Mouse (Mus musculus) stomach, postnatal 0 days (tissue): ENCODE results near the gene Tmem35b. TPM values are rescaled to one million over a fixed set of nuclear protein-coding genes. Genes with fewer than 3 reads are reported as not detected.

Experiments used
- ATAC-seq: fragments of 200-750 bp; cut with Nextera tagmentation; 2 replicates; pipeline ENCODE4 v1.8.0; 2017; ENCODE audit not compliant: low FRiP score, low TSS enrichment
- DNase-seq: peaks from one replicate; pipeline ENCODE4 v3.0.0-alpha.2; 2016; ENCODE audit warnings: low spot score
- H3K27ac ChIP-seq: fragments of 300-500 bp; sonication (generic); replicated peaks from 2 replicates; pipeline ENCODE4 v1.5.1; 2014; ENCODE audit warnings: mild to moderate bottlenecking, control low read depth
- H3K27me3 ChIP-seq: fragments of 300-500 bp; sonication (generic); 2 replicates; pipeline ENCODE4 v1.6.1; 2014; ENCODE audit warnings: low read length; ENCODE audit not compliant: control insufficient read depth, insufficient read depth
- H3K36me3 ChIP-seq: fragments of 300-500 bp; sonication (generic); 2 replicates; pipeline ENCODE4 v1.6.1; 2014; ENCODE audit warnings: low read length, mixed read lengths; ENCODE audit not compliant: control insufficient read depth, insufficient read depth
- H3K4me1 ChIP-seq: fragments of 300-500 bp; sonication (generic); replicated peaks from 2 replicates; pipeline ENCODE4 v1.6.1; 2014; ENCODE audit warnings: antibody characterized with exemption; ENCODE audit not compliant: control insufficient read depth, insufficient read depth
- H3K4me2 ChIP-seq: fragments of 300-500 bp; sonication (generic); replicated peaks from 2 replicates; pipeline ENCODE4 v1.6.1; 2014; ENCODE audit warnings: low read depth, mild to moderate bottlenecking, control low read depth, moderate library complexity
- H3K4me3 ChIP-seq: fragments of 300-500 bp; sonication (generic); 2 replicates; pipeline ENCODE4 v1.5.1; 2014; ENCODE audit warnings: low read depth, low read length, control low read depth
- H3K9ac ChIP-seq: fragments of 300-500 bp; sonication (generic); 2 replicates; pipeline ENCODE4 v1.6.1; 2014; ENCODE audit warnings: mild to moderate bottlenecking, low read length, control low read depth, mixed read lengths
- H3K9me3 ChIP-seq: fragments of 300-500 bp; sonication (generic); 2 replicates; pipeline ENCODE4 v1.6.1; 2016; ENCODE audit warnings: low read length; ENCODE audit not compliant: control insufficient read depth
- CTCF ChIP-seq: IDR thresholded peaks from 2 replicates; pipeline ENCODE4 v1.5.1; 2016; ENCODE audit warnings: antibody characterized with exemption, low read depth, mild to moderate bottlenecking, moderate library complexity
- EP300 ChIP-seq: optimal IDR thresholded peaks from 2 replicates; pipeline ENCODE3; 2016; ENCODE audit warnings: antibody characterized with exemption
- WGBS: fragments of 180-500 bp; shearing (Covaris S2); extraction: QIAGEN DNeasy Blood & Tissue Kit; methylation state at CpG from one replicate; pipeline ENCODE4 v1.1.7; 2014; 5-methylcytosine and 5-hydroxymethylcytosine counted together
- polyA plus RNA-seq: library from polyadenylated mRNA; unstranded; fragments of >200 nt; fragmentation: Nextera tagmentation; extraction: Ambion mirVana; gene quantifications from 2 replicates; pipeline ENCODE4 v1.2.1, GENCODE M21; 2015

The Tmem35b gene
- polyA plus RNA-seq, 1 experiment from 2014 or later: 14.5 TPM

GRCm38 (mm10) chr4:127125834-127126463 lies 2.5 kb downstream of the Tmem35b start:
- WGBS: 1% methylated on average over 35 of the region's 35 CpGs
- ATAC-seq: peak; percentile 98

GRCm38 (mm10) chr4:127134687-127135086 lies 11.2 kb downstream of the Tmem35b start:
- Histone ChIP-seq H3K36me3 (no peaks in the 10 kb centered on the region), H3K27me3 (no peaks in the 10 kb centered on the region), H3K9me3 (no peaks in the 10 kb centered on the region), H3K4me1 (no peaks in the 10 kb centered on the region), H3K27ac (no peak overlapping the region), H3K9ac (no peak overlapping the region), H3K4me3 (no peak overlapping the region), H3K4me2 (no peak overlapping the region)
- ATAC-seq (no peak), DNase-seq (no peak)
- 37% methylated on average over 1 of the region's 1 CpGs for WGBS
- no peak for TF ChIP-seq EP300
- TF ChIP-seq CTCF: no peak

More at GRCm38 (mm10) chr4:127125834-127126463, 2.5 kb downstream of the Tmem35b start:
- 0 out of 2 replicates have a peak overlapping the region, but pooled peaks have one; percentile 9 for H3K27ac ChIP-seq
- no peaks in the 10 kb centered on the region for H3K9me3 ChIP-seq
- peak overlapping the region; percentile 60 for H3K9ac ChIP-seq
- H3K27me3 ChIP-seq: no peaks in the 10 kb centered on the region
- peak overlapping the region; percentile 63 for H3K4me3 ChIP-seq
- TF ChIP-seq EP300 (no peak), CTCF (no peak)
- 0 out of 2 replicates have a peak, but pooled peaks cover 2% of the 10 kb centered on the region for H3K36me3 ChIP-seq
- H3K4me1 ChIP-seq: no peaks in the 10 kb centered on the region
- DNase-seq: peak; percentile 96
- H3K4me2 ChIP-seq: peak overlapping the region; percentile 83

- no peaks in the 10 kb centered on the region for H3K4me1 ChIP-seq
- no peaks in the 10 kb centered on the region for H3K27me3 ChIP-seq
- DNase-seq (no peak), ATAC-seq (no peak)
- no peaks in the 10 kb centered on the region for H3K36me3 ChIP-seq
- no peak overlapping the region for H3K4me2 ChIP-seq
- H3K9me3 ChIP-seq: no peaks in the 10 kb centered on the region
- no peak overlapping the region for H3K27ac ChIP-seq
- no peak overlapping the region for H3K9ac ChIP-seq
- TF ChIP-seq CTCF (no peak), EP300 (no peak)
- 87% methylated on average over 5 of the region's 5 CpGs for WGBS
- H3K4me3 ChIP-seq: no peak overlapping the region
Measured at GRCm38 (mm10) chr4:127137591-127137990, 14.1 kb downstream of the Tmem35b start.

- Histone ChIP-seq H3K9me3 (no peaks in the 10 kb centered on the region), H3K27ac (no peak overlapping the region), H3K4me3 (no peak overlapping the region), H3K36me3 (no peaks in the 10 kb centered on the region), H3K4me2 (no peak overlapping the region), H3K27me3 (no peaks in the 10 kb centered on the region), H3K4me1 (no peaks in the 10 kb centered on the region), H3K9ac (no peak overlapping the region)
- DNase-seq: no peak
- WGBS: 43% methylated on average over 6 of the region's 6 CpGs
- no peak for ATAC-seq
- TF ChIP-seq EP300 (no peak), CTCF (no peak)
Measured at GRCm38 (mm10) chr4:127138486-127138885, 15.0 kb downstream of the Tmem35b start.

GRCm38 (mm10) chr4:127150031-127150430 lies 26.5 kb downstream of the Tmem35b start:
- 83% methylated on average over 13 of the region's 13 CpGs for WGBS
- ATAC-seq (no peak), DNase-seq (no peak)
- Histone ChIP-seq H3K36me3 (no peaks in the 10 kb centered on the region), H3K9me3 (no peaks in the 10 kb centered on the region), H3K27me3 (no peaks in the 10 kb centered on the region), H3K27ac (no peak overlapping the region), H3K4me1 (no peaks in the 10 kb centered on the region), H3K9ac (no peak overlapping the region), H3K4me3 (no peak overlapping the region), H3K4me2 (no peak overlapping the region)
- no peak for TF ChIP-seq CTCF
- no peak for TF ChIP-seq EP300

- DNase-seq (no peak), ATAC-seq (no peak)
- Histone ChIP-seq H3K4me1 (no peaks in the 10 kb centered on the region), H3K36me3 (no peaks in the 10 kb centered on the region), H3K27ac (no peak overlapping the region), H3K4me3 (no peak overlapping the region), H3K4me2 (no peak overlapping the region), H3K9ac (no peak overlapping the region), H3K27me3 (no peaks in the 10 kb centered on the region), H3K9me3 (no peaks in the 10 kb centered on the region)
- 49% methylated on average over 1 of the region's 1 CpGs for WGBS
- TF ChIP-seq CTCF: no peak
- no peak for TF ChIP-seq EP300
Measured at GRCm38 (mm10) chr4:127153345-127153744, 29.9 kb downstream of the Tmem35b start.
